Mouse (Mus musculus) Patski (cell line): ENCODE measurements around the gene Syt7. TPM values are rescaled to one million over a fixed set of nuclear protein-coding genes. Genes with fewer than 3 reads are reported as not detected.
A peak's percentile ranks its signal among the peaks of the same experiment; 100 is the strongest.

ENCODE experiments used
- ATAC-seq: fragments of 100-300 bp; one replicate; pipeline ENCODE4 v1.8.0; 2021
- CTCF ChIA-PET: fragments of 350-600 bp; sonication (Branson Sonifier 250); formaldehyde crosslinking; loops from one replicate; lab custom pipeline; 2022; ENCODE audit warnings: inconsistent platforms; lab: Charles Lee
- POLR2A ChIA-PET: fragments of 350-600 bp; sonication (Branson Sonifier 250); formaldehyde crosslinking; loops from one replicate; lab custom pipeline; 2022; ENCODE audit warnings: antibody characterized with exemption, inconsistent platforms; lab: Charles Lee
- DNase-seq: peaks from one replicate; pipeline ENCODE4 v3.0.0-alpha.2; 2011; ENCODE audit warnings: low read depth, low spot score
- H3K27me3 ChIP-seq: fragments of 371-371 bp; one replicate; pipeline ENCODE4 v1.5.1; 2021
- CTCF ChIP-seq: fragments of 100-300 bp; IDR thresholded peaks from one replicate; pipeline ENCODE4 v1.5.1; 2021
- in situ Hi-C: fragments of 300-500 bp; cut with MboI; formaldehyde crosslinking; loops from 3 replicates; pipeline ENCODE4 v1.11.1; 2018; ENCODE audit warnings: low pct_unique_long_range_greater_than_20kb, mixed read lengths
- polyA plus RNA-seq: library from polyadenylated mRNA; unstranded; gene quantifications from one replicate; pipeline ENCODE4 v1.2.3, GENCODE M21; 2021

Syt7 gene
- polyA plus RNA-seq, 1 experiment from 2014 or later, result 4.1 TPM

DNA sequence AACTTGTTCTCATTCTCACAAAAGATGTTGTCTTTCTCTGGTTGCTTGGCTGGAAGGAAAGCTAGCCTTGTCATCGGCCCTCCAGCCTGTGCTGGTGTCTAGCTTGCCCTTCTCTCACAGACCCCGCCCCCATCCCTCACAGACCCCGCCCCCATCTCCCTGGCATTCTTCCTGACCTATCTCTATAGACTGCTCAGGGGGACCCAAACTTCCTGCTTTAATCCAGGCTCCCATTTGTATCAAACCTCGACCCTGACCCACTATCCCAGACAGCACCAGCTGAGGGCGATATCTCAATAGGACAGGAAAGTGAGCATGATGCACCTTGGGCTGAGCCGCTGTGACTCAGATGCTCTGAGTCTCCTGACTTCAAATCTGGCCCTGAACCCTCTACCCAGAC is 84.9 kb downstream of the Syt7 start:
- ChIA-PET CTCF (no interaction called here), POLR2A (no interaction called here)
- in situ Hi-C loops, result no loop called here
- H3K27me3 ChIP-seq, result peaks cover 48% of the 10 kb centered on the region
- no peak for DNase-seq
- TF ChIP-seq CTCF, result no peak
- no peak for ATAC-seq

DNA sequence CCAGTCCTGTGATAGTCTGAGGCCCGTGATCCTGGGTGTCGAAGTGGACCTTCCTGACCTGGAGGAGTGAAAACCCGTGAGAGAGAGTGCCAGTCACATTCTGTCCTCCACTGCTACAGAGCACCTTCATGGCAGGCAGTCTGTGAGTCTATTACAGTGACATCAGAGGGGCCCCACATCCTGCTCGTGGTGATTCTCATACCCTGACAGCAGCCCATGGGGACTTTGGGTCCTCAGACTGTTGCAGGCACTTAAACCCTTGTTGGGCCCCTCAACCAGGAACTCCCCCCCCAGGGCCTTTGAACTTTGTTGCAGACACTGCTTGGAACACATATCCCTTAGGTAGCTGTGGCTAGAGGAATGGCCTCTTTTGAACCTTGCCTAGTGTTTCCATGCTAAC is 90.7 kb downstream of the Syt7 start:
- in situ Hi-C loops, result no loop called here
- CTCF ChIA-PET, result no interaction called here
- POLR2A ChIA-PET, result interaction anchor here (0.7 kb wide), 1 partner anchor 66 kb away, joined by 4 read pairs; no protein-coding TSS in a partner anchor
- TF ChIP-seq CTCF, result no peak
- DNase-seq (no peak), ATAC-seq (no peak)
- H3K27me3 ChIP-seq, result peaks cover 29% of the 10 kb centered on the region

DNA sequence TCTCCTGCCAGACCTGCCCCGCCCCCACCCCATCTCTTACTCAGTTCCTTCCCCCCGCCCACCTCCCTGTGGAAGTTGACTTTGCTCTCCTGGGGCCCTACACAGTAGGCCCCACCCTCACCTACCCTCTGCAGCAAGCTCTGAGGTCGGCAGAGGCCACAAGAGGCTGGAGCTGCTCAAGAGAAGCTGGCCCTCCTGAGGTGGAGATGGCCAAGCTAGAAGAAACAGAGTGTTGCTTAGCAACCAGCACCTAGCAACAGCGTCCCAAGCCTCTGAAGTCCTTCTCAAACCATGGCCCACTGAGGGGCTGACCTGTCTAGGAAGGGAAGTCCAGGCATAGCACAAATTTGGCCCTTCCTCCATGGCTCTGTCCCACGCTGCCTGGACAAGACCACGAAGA is 93.8 kb downstream of the Syt7 start, which contains the start of gene Ppp1r32:
Gene Ppp1r32 (minus strand): TSS at position 226 of the 400 bp plus-strand sequence.
- ChIA-PET POLR2A (interaction anchor here (0.8 kb wide), 1 partner anchor 26 kb away, joined by 3 read pairs; the partner anchor contains the start of gene Lrrc10b), CTCF (interaction anchor here (1.2 to 10.4 kb wide), 3 partner anchors 9 to 31 kb away, joined by 4 to 101 read pairs (median 6); no protein-coding TSS in a partner anchor)
- in situ Hi-C loops, result loop anchor here (10.0 kb wide), 1 partner anchor 158 kb away; no protein-coding TSS in a partner anchor
- no peak for TF ChIP-seq CTCF
- H3K27me3 ChIP-seq, result peaks cover 15% of the 10 kb centered on the region
- DNase-seq (no peak), ATAC-seq (no peak)

DNA sequence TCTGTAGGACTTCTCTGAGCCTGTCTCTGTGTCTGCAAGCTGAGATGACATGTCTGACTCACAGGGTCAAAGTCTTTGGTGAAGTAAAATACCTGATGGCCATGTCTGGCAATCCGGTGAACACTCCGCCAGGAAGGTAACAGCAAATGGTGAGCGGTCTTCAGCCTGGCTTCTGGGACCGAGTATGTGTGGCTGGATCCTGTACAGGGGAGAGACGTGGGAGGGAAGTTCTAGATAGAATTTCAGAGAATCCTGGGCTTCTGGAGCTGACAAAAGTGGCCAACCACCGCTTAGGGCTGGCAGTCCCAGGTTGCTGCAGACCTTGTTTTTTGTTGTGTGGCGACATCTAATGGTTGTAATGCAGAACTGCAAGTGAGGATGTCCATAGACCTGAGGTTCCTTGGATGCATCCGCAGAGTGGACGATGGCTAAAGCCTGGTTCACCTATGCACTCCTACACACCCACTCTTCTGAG is 97.4 kb downstream of the Syt7 start:
- H3K27me3 ChIP-seq, result peaks cover 5% of the 10 kb centered on the region
- CTCF ChIA-PET, result interaction anchor here (0.7 to 10.4 kb wide), 11 partner anchors 10 to 228 kb away, joined by 3 to 101 read pairs (median 4); no protein-coding TSS in a partner anchor
- ATAC-seq (peak; percentile 76), DNase-seq (no peak)
- in situ Hi-C loops, result loop anchor here (5.0 to 10.0 kb wide), 3 partner anchors 34 to 229 kb away; no protein-coding TSS in a partner anchor
- TF ChIP-seq CTCF, result peak; percentile 89
- POLR2A ChIA-PET, result interaction anchor here (1.4 kb wide), 1 partner anchor 34 kb away, joined by 4 read pairs; no protein-coding TSS in a partner anchor

DNA sequence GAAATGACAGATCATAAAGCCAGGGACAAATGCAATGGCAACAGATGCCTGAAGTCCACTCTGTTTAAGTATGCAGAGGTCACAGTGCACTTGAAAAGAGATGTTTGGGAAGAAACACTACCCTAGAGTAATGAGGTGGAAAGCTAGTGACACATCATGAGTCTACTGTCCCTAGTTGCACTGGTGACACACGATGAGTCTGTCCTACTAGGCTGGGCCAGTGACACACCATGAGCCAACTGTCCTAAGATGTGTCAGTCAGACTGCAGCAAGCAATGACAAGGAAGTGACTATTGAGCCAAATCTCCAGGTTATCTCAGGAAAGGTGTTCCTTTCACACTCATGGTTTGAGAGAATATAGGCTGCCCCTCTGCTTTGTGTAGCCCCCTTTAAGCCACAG is 106.8 kb downstream of the Syt7 start:
- CTCF ChIA-PET, result interaction anchor here (3.8 kb wide), 1 partner anchor 8 kb away, joined by 21 read pairs; no protein-coding TSS in a partner anchor
- TF ChIP-seq CTCF, result no peak
- ATAC-seq (no peak), DNase-seq (no peak)
- in situ Hi-C loops, result no loop called here
- no peaks in the 10 kb centered on the region for H3K27me3 ChIP-seq
- POLR2A ChIA-PET, result no interaction called here

DNA sequence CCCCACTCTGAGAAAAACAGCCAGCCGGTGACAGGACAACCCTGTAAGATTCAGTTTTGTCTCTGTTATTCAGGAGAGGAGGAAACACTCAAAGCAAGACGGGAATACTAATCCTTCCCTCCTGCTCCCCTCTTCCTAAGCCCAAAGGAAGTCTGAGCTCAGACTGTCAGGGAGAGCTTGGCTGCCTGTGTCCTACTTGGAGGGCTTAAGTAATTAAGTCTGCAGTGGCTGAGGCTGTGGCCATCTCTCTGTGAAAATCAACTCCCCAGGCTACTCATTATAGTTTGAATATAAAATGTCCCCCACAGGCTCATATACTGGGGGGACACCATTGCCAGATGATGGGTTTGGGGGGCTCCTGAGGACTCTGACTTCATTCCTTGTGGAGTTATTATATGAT is 108.1 kb downstream of the Syt7 start:
- no peak for ATAC-seq
- no peak for TF ChIP-seq CTCF
- DNase-seq, result no peak
- in situ Hi-C loops, result no loop called here
- CTCF ChIA-PET, result interaction anchor here (0.6 to 3.8 kb wide), 4 partner anchors 9 to 47 kb away, joined by 3 to 21 read pairs (median 8); no protein-coding TSS in a partner anchor
- no peaks in the 10 kb centered on the region for H3K27me3 ChIP-seq
- POLR2A ChIA-PET, result no interaction called here

DNA sequence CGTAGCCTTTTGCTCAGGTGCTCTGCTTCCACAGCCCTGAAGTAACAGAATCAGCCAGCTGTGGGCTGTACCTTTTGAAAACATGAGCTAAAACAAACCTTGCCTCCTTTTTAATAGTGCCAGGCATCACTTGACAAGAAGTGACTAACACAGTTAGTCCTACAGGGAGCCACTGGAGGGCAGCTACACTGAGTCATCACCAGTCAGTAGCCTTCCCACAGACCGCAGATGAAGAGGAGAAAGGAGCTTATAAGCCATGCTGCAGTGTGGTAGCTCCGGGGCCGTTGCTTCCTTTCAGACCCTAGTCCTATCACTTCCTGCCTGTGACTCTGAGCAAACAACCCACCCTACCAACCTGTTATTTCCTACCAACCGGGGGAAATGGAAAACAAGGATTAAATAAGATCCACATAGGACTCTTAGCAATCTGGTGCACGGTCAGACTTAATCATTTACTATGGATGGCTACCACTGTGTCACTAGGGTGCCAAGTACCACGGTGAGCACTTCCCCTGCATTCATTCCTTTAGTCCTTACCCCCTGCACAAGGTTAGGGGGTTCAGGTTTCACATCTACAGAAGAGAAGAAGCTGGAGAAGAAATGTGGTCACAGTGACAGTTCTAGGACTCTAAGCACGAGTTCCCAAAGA is 108.7 kb downstream of the Syt7 start:
- ChIA-PET CTCF (interaction anchor here (0.6 to 3.8 kb wide), 6 partner anchors 9 to 48 kb away, joined by 3 to 21 read pairs (median 6); no protein-coding TSS in a partner anchor), POLR2A (interaction anchor here (0.8 to 1.0 kb wide), 2 partner anchors 48 to 238 kb away, joined by 3 read pairs; no protein-coding TSS in a partner anchor)
- peak; percentile 68 for DNase-seq
- in situ Hi-C loops, result no loop called here
- H3K27me3 ChIP-seq, result no peaks in the 10 kb centered on the region
- ATAC-seq, result peak; percentile 99
- TF ChIP-seq CTCF, result peak; percentile 49

DNA sequence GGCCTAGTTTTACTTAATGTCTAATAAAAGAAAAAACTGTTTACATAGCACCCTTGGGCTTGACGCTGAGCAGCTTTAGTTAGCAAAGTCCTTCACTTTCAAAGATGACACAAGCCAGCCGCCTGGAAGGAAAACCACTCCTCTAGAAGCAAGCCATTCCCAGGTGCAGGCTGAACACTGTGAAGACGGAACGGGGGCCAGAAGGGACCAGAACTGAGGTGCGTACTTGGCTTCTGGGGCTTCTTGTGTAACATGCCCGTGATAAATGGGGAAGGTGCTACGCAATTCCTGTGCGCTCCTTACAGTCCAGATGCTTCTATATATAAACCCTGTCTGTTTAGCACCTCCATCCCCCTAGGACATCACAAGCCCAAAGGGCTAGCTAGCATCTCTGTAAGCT is 111.7 kb downstream of the Syt7 start:
- ChIA-PET POLR2A (no interaction called here), CTCF (interaction anchor here (1.2 to 2.6 kb wide), 6 partner anchors 10 to 160 kb away, joined by 3 to 13 read pairs (median 8); no protein-coding TSS in a partner anchor)
- ATAC-seq (no peak), DNase-seq (no peak)
- no peaks in the 10 kb centered on the region for H3K27me3 ChIP-seq
- in situ Hi-C loops, result no loop called here
- TF ChIP-seq CTCF, result no peak

DNA sequence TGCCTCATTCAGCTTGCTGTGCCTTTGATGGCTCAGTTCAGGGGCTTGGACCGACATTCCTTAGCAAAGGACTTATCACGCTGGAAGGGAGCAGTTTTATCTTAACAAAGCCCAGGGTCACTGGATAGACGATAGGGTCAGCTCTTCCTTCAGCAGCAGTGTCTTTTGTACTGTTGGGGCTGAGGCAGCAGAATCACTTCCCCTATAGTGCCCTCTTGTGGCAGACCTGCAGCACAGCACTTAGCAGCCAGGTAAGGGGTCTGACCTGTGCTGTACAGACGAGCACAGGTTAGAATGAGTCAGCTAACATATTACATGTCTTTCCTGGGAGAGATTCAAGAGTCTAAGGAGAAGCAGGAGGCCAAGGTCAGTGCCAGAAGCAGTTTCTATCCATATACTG is 113.7 kb downstream of the Syt7 start:
- peak; percentile 90 for TF ChIP-seq CTCF
- in situ Hi-C loops, result no loop called here
- POLR2A ChIA-PET, result interaction anchor here (0.6 kb wide), 1 partner anchor 17 kb away, joined by 3 read pairs; no protein-coding TSS in a partner anchor
- H3K27me3 ChIP-seq, result no peaks in the 10 kb centered on the region
- ATAC-seq (peak; percentile 65), DNase-seq (no peak)
- CTCF ChIA-PET, result interaction anchor here (0.6 to 2.6 kb wide), 17 partner anchors 8 to 197 kb away, joined by 3 to 12 read pairs (median 3); partner anchors contain the start of gene Ppp1r32

Other genes starting within 250 kb of the Syt7 start
- gene Fads1, start 206.2 kb upstream of the Syt7 start, polyA plus RNA-seq, result 171 TPM
- 211 TPM for gene Tmem258, start 185.1 kb upstream of the Syt7 start, polyA plus RNA-seq
- gene Fen1, start 184.9 kb upstream of the Syt7 start, polyA plus RNA-seq, result 22.0 TPM
- gene Myrf, start 148.3 kb upstream of the Syt7 start, polyA plus RNA-seq, result 0.45 TPM
- 2.9 TPM for gene Dagla, start 84.2 kb upstream of the Syt7 start, polyA plus RNA-seq
- 0.06 TPM for gene Lrrc10b, start 68.4 kb downstream of the Syt7 start, polyA plus RNA-seq
- gene Ppp1r32, start 93.8 kb downstream of the Syt7 start, polyA plus RNA-seq, result 0.14 TPM
- gene Cpsf7, start 136.2 kb downstream of the Syt7 start, polyA plus RNA-seq, result 71.9 TPM
- gene Sdhaf2, start 137.1 kb downstream of the Syt7 start, polyA plus RNA-seq, result 81.9 TPM
- 36.5 TPM for gene Tmem216, start 167.1 kb downstream of the Syt7 start, polyA plus RNA-seq
- 40.0 TPM for gene Cyb561a3, start 188.1 kb downstream of the Syt7 start, polyA plus RNA-seq
- gene Tmem138, start 188.3 kb downstream of the Syt7 start, polyA plus RNA-seq, result 50.3 TPM
- 622 TPM for gene Ddb1, start 216.2 kb downstream of the Syt7 start, polyA plus RNA-seq
- gene Tkfc, start 216.6 kb downstream of the Syt7 start, polyA plus RNA-seq, result 39.4 TPM
- gene Vwce, start 245.1 kb downstream of the Syt7 start, polyA plus RNA-seq, result 0.06 TPM